Mouse (Mus musculus) CD4-positive helper T cell, adult 2 months (primary cell): ENCODE data around the gene Irx2.

Source experiments
- DNase-seq: peaks from one replicate; pipeline ENCODE4 v3.0.0-alpha.2; 2012; ENCODE audit warnings: low read depth, missing footprints, low spot score

Irx2 gene

GRCm38 (mm10) chr13:72628462-72628916, at the start of gene Irx2:
Gene Irx2, plus strand, starts transcription at chr13:72628820.
- no peak for DNase-seq

GRCm38 (mm10) chr13:72581276-72581675, 47.3 kb upstream of the Irx2 start:
- no peak for DNase-seq

- no peak for DNase-seq
Measured at GRCm38 (mm10) chr13:72592526-72592925, 36.1 kb upstream of the Irx2 start.

- no peak for DNase-seq
Measured at GRCm38 (mm10) chr13:72593310-72593709, 35.3 kb upstream of the Irx2 start.

- DNase-seq = no peak
Measured at GRCm38 (mm10) chr13:72593710-72594111, 34.9 kb upstream of the Irx2 start.

GRCm38 (mm10) chr13:72599254-72599653, 29.4 kb upstream of the Irx2 start:
- no peak for DNase-seq

GRCm38 (mm10) chr13:72608706-72609105, 19.9 kb upstream of the Irx2 start:
- no peak for DNase-seq

- no peak for DNase-seq
Measured at GRCm38 (mm10) chr13:72610277-72610676, 18.3 kb upstream of the Irx2 start.

GRCm38 (mm10) chr13:72623926-72624846, 4.4 kb upstream of the Irx2 start:
- no peak for DNase-seq

GRCm38 (mm10) chr13:72624847-72625170, 3.8 kb upstream of the Irx2 start:
- no peak for DNase-seq

- DNase-seq = no peak
Measured at GRCm38 (mm10) chr13:72625236-72625950, 3.2 kb upstream of the Irx2 start.

GRCm38 (mm10) chr13:72627391-72628321, 964 bp upstream of the Irx2 start:
- DNase-seq = no peak

GRCm38 (mm10) chr13:72628935-72629631, 463 bp downstream of the Irx2 start:
- no peak for DNase-seq

GRCm38 (mm10) chr13:72629806-72630205, 1.2 kb downstream of the Irx2 start:
- no peak for DNase-seq

- no peak for DNase-seq
Measured at GRCm38 (mm10) chr13:72630501-72631372, 2.1 kb downstream of the Irx2 start.

- DNase-seq = no peak
Measured at GRCm38 (mm10) chr13:72631373-72632021, 2.9 kb downstream of the Irx2 start.

GRCm38 (mm10) chr13:72632361-72632760, 3.7 kb downstream of the Irx2 start:
- DNase-seq = no peak

- no peak for DNase-seq
Measured at GRCm38 (mm10) chr13:72633097-72633496, 4.5 kb downstream of the Irx2 start.

- no peak for DNase-seq
Measured at GRCm38 (mm10) chr13:72634752-72635315, 6.2 kb downstream of the Irx2 start.
